Mouse (Mus musculus): Measurements from ENCODE around the gene Taar8a.
A peak's percentile ranks its signal among the peaks of the same experiment; 100 is the strongest.
"Not testable (repeated sequence)": the region's sequence is repeated elsewhere in the genome, so short reads cannot be mapped to it uniquely, and the experiment has no call there.

Taar8a gene

DNA sequence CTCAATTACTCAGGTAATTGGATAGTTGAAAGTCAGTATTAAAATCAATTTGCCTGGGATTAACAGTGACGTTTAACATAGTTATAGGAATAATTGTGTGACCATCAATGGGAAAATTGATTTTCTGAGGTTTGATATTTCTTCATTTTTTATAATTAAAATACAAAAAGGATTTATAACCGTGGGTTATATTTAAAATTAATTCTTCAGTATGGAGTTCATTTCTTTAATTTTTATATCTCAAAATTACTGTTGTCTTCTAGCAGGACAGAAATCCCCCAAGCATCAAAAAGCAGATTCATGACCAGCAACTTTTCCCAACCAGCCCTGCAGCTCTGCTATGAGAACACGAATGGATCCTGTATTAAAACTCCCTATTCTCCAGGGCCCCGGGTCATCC, at the start of gene Taar8a:
Gene Taar8a, plus strand, starts transcription at position 301 of the 400 bp plus-strand sequence.
- not testable (repeated sequence) for DNase-seq (ENCODE audit: extremely low spot score, low read depth, low spot score)

DNA sequence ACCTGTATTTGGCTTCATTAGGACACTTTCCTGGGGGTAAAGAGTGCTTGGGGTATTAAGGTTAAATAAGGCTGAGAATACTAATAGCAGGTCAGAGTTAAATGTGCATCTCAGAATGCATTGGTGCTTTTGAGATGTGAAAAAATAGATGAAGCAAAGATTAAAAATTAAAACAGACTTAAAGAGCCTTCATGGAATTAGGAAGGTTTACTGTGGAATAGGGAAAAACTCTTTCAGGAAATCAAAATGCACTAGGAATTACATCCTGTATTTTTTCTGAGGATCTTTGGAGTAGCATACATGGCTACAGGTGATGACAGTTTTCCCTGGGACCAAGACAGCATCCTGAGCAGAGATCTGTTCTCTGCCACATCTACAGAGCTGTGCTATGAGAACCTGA, 49.4 kb upstream of the Taar8a start, which contains the start of gene Taar7d:
Gene Taar7d, plus strand, starts transcription at position 301 of the 400 bp plus-strand sequence.
- DNase-seq (ENCODE audit: extremely low spot score, low read depth, low spot score): no peak

DNA sequence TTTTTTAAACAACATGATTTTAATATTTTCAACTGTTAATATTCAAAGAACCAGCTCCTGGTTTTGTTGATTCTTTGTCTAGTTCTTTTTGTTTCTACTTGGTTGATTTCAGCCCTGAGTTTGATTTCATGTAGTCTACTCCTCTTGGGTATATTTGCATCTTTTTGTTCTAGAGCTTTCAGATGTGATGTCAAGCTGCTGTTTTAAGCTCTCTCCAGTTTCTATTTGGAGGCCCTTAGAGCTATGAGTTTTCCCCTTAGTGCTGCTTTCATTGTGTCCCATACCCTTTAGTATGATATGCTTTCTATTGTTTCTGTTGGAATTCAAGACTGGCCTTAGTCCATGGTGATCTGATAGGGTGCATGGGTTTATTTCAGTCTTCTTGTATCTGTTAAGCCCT, 45.0 kb upstream of the Taar8a start:
- DNase-seq (ENCODE audit: extremely low spot score, low read depth, low spot score): no peak

- no peak for DNase-seq (ENCODE audit: extremely low spot score, low read depth, low spot score)
Measured at GRCm38 (mm10) chr10:24037314-24037713, 39.0 kb upstream of the Taar8a start, which contains the start of gene Taar7e. TSS of gene Taar7e (plus strand) at chr10:24037614.

DNA sequence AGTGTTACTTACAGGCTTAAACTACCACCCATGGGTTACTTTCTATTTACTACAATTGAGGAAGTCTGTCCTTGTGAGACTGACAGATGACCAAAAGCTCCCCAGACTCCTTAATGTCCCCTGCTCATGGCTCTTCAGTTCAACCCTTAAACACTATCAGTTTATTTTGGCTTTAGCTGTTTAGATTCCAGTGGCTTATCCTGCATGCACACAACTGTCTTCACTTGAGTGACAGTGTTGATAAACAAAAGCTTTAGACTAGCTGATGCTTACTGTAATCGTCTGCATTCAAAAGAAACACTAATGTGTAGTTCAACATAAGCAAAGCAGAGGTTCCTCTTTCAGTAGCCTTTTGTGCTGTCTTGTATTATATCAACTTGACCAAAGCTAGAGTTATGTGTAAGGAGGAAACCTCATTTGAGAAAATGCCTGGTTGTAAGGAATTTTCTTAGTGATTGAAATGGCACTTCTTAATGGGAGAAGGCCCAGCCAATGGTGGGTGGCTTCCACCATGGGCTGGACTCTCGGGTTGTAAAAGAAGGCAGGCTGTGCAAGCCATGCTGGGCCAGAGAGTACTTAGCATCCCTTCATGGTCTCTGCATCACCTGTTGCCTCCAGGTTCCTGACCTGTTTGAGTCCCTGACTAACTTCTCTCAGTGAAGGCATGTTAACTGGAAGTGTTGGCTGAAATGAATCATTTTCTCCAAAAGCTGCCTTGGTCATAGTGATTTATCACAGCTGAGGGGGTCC, 36.0 kb upstream of the Taar8a start:
- DNase-seq (ENCODE audit: extremely low spot score, low read depth, low spot score): no peak

DNA sequence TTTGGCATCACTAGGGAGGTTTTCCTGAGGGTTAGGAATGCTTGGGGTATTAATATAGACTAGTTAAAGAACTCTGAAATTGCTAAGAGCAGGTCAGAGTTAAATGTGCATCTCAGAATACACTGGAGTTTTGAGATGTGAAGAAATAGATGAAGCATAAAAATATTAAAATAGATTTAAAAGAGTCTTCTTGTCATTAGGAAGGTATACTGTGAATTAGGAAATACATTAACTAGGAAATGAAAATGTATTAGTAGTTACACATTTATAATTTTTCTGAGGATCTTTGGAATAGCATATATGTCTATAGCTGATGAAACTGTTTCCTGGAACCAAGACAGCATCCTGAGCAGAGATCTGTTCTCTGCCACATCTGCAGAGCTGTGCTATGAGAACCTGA, 27.1 kb upstream of the Taar8a start, which contains the start of gene Taar7f:
Gene Taar7f, plus strand, starts transcription at position 301 of the 400 bp plus-strand sequence.
- DNase-seq (ENCODE audit: extremely low spot score, low read depth, low spot score): no peak

DNA sequence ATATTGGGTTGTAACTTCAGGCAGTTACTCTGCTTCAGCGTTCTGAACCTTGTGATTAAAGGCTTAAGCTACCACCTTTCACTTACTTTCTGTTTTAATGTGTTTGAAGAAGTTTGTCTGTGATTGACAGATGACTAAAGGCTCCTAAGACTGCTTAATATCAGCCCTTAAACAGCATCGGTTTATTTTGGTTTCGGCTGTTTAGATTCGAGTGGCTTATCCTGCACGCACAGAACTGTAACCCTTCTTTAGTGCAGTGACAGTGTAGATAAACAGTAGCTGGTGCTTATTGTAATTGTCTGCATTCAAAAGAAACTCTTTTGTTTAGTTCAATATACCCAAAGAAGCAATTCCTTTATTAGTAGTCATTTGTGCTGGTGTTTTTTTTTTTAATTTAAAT, 24.3 kb upstream of the Taar8a start:
- DNase-seq (ENCODE audit: extremely low spot score, low read depth, low spot score): no peak

GRCm38 (mm10) chr10:24058986-24059385, 17.3 kb upstream of the Taar8a start:
- DNase-seq (ENCODE audit: extremely low spot score, low read depth, low spot score): no peak

DNA sequence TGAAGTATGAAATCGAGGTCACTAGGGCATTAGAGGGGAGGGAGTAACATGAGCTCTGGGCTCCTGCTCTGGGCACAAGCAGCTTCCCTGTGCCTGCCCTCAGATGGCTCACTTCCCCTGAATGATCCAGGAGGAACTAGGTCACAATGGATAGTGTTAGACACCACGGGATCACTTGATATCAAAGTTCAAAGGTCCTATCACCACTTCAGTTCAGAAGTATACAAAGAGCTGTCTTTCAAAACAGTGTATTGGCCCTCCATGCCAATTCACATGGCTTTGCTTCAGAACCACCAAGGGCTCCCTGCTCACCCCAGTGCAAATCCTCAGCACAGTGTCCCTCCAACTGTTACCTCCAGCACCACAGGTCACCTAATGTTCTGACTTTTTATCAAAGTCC, 1.5 kb upstream of the Taar8a start:
- DNase-seq (ENCODE audit: extremely low spot score, low read depth, low spot score): not testable (repeated sequence)

- peak; percentile 16 for DNase-seq (ENCODE audit: extremely low spot score, low read depth, low spot score)
Measured at GRCm38 (mm10) chr10:24080166-24080565, 3.9 kb downstream of the Taar8a start.

DNA sequence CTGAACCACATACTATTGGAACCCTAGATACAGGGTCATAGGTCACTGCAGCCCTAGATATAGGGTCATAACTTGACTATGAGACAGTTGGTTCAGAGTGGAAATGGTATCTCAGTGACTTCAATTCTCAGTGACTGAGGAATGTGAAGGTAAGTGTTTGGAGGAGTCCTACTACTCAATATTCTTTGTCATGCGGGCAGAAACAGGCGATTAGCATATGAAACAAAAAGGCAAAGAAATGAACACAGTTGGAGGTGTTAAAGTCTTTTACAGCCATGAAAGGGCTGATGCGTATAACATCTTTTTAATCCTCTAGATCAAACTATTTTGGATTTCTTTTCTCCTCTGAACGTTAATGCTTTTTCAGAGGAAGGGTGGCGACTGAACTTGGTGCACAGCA, 9.6 kb downstream of the Taar8a start:
- no peak for DNase-seq (ENCODE audit: extremely low spot score, low read depth, low spot score)

GRCm38 (mm10) chr10:24086555-24086954, 10.3 kb downstream of the Taar8a start:
- DNase-seq (ENCODE audit: extremely low spot score, low read depth, low spot score): no peak

- no peak for DNase-seq (ENCODE audit: extremely low spot score, low read depth, low spot score)
Measured at GRCm38 (mm10) chr10:24087168-24087567, 10.9 kb downstream of the Taar8a start.

DNA sequence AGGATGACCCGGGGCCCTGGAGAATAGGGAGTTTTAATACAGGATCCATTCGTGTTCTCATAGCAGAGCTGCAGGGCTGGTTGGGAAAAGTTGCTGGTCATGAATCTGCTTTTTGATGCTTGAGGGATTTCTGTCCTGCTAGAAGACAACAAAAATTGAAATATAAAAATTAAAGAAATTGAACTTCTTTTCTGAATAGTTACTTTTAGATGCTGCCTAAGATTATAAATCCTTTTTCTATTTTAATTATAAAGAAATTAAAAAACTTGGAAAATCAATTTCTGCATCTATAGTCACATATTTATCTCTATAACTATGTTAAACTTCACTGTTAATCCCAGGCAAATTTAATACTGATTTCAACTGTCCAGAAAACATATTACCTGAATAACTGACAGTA, 15.9 kb downstream of the Taar8a start, which contains the start of gene Taar8b:
Gene Taar8b, minus strand, starts transcription at position 101 of the 400 bp plus-strand sequence.
- DNase-seq (ENCODE audit: extremely low spot score, low read depth, low spot score): no peak

DNA sequence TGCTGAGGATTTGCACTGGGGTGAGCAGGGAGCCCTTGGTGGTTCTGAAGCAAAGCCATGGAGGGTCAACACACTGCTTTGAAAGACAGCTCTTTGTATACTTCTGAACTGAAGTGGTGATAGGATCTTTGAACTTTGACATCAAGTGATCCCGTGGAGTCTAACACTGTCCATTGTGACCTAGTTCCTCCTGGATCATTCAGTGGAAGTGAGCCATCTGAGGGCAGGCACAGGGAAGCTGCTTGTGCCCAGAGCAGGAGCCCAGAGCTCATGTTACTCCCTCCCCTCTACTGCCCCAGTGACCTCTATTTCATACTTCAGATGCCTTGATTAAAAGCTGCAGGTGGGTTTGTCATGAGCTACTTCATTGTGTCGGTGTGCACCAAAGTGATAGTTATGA, 20.7 kb downstream of the Taar8a start:
- DNase-seq (ENCODE audit: extremely low spot score, low read depth, low spot score): not testable (repeated sequence)

GRCm38 (mm10) chr10:24101812-24102211, 25.5 kb downstream of the Taar8a start, which contains the start of gene Taar8c:
TSS of gene Taar8c (minus strand) at chr10:24101912.
- not testable (repeated sequence) for DNase-seq (ENCODE audit: extremely low spot score, low read depth, low spot score)

DNA sequence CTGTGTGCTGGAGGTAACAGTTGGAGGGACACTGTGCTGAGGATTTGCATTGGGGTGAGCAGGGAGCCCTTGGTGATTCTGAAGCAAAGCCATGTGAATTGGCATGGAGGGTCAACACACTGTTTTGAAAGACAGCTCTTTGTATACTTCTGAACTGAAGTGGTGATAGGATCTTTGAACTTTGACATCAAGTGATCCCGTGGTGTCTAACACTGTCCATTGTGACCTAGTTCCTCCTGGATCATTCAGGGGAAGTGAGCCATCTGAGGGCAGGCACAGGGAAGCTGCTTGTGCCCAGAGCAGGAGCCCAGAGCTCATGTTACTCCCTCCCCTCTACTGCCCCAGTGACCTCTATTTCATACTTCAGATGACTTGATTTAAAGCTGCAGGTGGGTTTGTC, 27.0 kb downstream of the Taar8a start:
- not testable (repeated sequence) for DNase-seq (ENCODE audit: extremely low spot score, low read depth, low spot score)

DNA sequence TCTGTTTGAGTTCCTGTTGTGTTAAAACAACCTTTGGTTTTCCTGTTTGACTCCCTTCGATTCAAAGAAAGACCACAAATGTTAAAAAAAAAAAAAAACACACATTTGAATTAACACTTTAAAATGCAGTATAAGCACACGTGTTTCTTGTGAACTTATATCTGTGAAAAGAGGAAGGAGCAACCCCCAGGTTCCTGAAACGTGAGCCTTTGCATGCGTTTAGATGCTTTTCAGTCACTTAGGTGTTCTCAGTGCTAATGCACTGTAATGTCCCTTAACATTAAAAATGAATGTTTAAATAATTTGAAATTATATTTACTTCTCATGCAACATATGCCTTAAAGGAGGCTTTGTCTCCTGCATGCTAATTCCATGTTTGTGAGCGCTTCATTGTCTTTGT, 31.4 kb downstream of the Taar8a start:
- DNase-seq (ENCODE audit: extremely low spot score, low read depth, low spot score): no peak

GRCm38 (mm10) chr10:24108236-24108635, 31.9 kb downstream of the Taar8a start:
- no peak for DNase-seq (ENCODE audit: extremely low spot score, low read depth, low spot score)

DNA sequence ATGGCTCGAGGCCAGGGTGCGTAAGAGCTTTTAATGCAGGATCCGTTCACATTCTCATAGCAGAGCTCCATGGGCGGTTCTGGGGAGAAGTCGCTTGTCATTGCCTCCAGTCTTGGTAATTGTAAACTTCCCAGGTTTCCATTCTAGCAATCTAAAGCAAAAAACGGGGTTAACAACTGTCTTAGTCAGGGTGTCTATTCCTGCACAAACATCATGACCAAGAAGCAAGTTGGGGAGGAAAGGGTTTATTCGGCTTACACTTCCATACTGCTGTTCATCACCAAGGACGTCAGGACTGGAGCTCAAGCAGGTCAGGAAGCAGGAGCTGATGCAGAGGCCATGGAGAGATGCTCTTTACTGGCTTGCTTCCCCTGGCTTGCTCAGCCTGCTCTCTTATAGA, 33.1 kb downstream of the Taar8a start, which contains the start of gene Taar9:
Gene Taar9, minus strand, starts transcription at position 101 of the 400 bp plus-strand sequence.
- DNase-seq (ENCODE audit: extremely low spot score, low read depth, low spot score): not testable (repeated sequence)

DNA sequence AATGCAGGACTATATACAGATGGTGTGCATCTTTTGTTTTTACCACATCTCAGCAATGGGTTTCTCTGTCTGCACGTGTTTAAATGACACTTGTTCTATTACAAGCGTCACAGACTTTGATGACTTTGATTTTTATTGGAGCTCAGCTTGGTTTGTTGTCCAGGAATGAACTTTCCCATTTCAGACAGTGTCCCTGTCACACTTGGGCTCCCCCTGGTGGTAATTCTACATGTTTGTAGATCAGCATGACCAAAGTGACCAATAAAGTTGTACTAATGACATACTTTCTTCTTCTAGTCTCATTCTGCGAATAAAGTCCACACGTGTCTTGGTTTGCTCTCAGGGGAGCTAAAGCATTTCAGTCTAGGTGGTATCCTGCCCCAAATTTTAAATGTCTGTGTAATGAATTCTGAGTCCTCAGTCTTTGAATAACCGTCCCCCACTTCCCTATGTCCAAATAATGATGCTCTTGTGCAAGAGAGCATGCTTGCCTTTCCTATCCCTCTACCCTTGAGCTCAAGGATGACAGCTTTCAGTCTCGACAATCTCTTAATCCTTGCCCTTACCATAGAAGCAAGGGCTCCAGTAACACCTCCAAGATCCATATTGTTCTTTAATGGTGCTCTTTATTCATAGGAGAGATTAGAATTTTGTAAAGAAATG, 34.9 kb downstream of the Taar8a start:
- DNase-seq (ENCODE audit: extremely low spot score, low read depth, low spot score): peak; percentile 50

All from hindlimb bud, embryonic 11.5 days (tissue).